Mouse (Mus musculus): ENCODE measurements at regions not wholly inside any gene's neighbourhood (a gene's known extent, or its start where the extent isn't known, plus 50 kb on each side); places are given as distances from the start of the nearest gene placed in this dataset.

DNA sequence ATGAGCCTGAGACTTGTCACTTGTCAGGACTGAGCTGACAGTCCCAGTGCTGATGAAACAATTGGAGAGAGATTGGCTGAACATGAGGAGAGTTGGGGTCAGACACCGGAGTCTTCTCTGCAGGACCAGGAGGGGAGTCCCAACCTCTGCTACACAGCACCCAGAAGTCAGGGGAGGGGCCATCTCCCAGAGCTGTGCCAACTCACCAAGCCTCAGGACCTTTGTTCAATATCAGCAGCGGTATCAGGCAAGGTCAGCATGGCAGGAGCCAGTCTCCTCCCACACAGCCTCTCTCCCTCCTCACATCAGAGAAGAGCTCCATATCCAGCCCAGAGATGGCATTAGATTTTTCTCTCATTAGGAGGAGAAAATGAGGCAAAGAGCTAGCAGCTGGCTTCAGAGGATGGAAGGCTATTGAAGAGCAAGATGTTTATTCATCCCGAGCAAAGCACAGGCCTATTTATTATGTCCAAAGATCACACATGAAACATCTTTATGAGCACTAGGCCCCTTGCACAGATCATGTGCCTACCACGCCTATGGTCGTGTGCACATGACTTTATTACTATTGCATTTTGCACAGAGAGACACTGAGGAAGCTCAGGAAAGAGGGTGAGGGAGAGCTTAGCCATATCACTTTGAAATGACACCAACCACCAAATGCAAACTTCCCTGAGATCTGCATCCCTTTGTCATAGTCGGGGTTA, 532.9 kb downstream of the Tshz3 start:
- no peak for ATAC-seq (replicated peaks; ENCODE audit: insufficient number of reproducible peaks, low FRiP score, low TSS enrichment)
- Histone ChIP-seq H3K4me1 (ENCODE audit: control insufficient read depth, insufficient read depth, low read length) (no peaks in the 10 kb centered on the region), H3K4me3 (ENCODE audit: low read depth, low read length) (no peak overlapping the region), H3K27ac (ENCODE audit: low read depth, low read length) (no peak overlapping the region), H3K36me3 (ENCODE audit: control insufficient read depth, insufficient read depth, low read length) (no peaks in the 10 kb centered on the region), H3K4me2 (no peak overlapping the region), H3K9me3 (replicated peaks; ENCODE audit: control insufficient read depth, low read length) (no peaks in the 10 kb centered on the region), H3K27me3 (ENCODE audit: control insufficient read depth, insufficient read depth, low read length) (no peaks in the 10 kb centered on the region), H3K9ac (ENCODE audit: low read depth, low read length) (no peak overlapping the region)
- WGBS (ENCODE audit: insufficient replicate concordance), result 67% methylated on average over 6 of the region's 6 CpGs

- 73% methylated on average over 6 of the region's 6 CpGs for WGBS (ENCODE audit: insufficient replicate concordance)
- Histone ChIP-seq H3K36me3 (ENCODE audit: control insufficient read depth, insufficient read depth, low read length) (no peaks in the 10 kb centered on the region), H3K9me3 (replicated peaks; ENCODE audit: control insufficient read depth, low read length) (no peaks in the 10 kb centered on the region), H3K4me1 (ENCODE audit: control insufficient read depth, insufficient read depth, low read length) (no peaks in the 10 kb centered on the region), H3K4me2 (no peak overlapping the region), H3K9ac (ENCODE audit: low read depth, low read length) (no peak overlapping the region), H3K27ac (ENCODE audit: low read depth, low read length) (no peak overlapping the region), H3K27me3 (ENCODE audit: control insufficient read depth, insufficient read depth, low read length) (no peaks in the 10 kb centered on the region), H3K4me3 (ENCODE audit: low read depth, low read length) (no peak overlapping the region)
- no peak for ATAC-seq (replicated peaks; ENCODE audit: insufficient number of reproducible peaks, low FRiP score, low TSS enrichment)
Observed at GRCm38 (mm10) chr7:37240832-37241231, 532.6 kb downstream of the Zfp536 start.

DNA sequence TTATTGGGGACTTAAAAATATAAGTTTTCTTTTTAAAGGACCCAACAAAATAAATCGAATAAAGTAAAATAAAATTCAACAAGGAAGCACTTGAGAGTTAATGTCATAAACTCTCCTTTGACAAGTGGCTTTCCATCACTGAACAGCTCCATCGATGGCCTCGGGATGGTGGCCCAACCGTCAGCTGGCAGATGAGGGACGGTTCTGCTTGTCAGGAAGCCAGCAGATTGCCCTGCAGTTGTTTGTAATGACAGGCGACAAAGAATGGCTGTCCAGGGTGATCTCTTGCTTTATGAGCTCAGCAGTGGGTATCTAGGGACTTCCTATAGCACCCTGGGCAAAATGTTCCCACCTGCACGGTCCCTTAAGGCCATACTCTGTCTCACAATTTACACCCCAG, 531.7 kb downstream of the Zfp536 start:
- 63% methylated on average over 7 of the region's 7 CpGs for WGBS (ENCODE audit: insufficient replicate concordance)
- H3K4me2 ChIP-seq, result no peak overlapping the region

GRCm38 (mm10) chr7:37242476-37242875, 531.0 kb downstream of the Zfp536 start:
- H3K36me3 ChIP-seq (ENCODE audit: control insufficient read depth, insufficient read depth, low read length), result no peaks in the 10 kb centered on the region
- H3K4me2 ChIP-seq, result no peak overlapping the region
- H3K27ac ChIP-seq (ENCODE audit: low read depth, low read length), result no peak overlapping the region
- no peaks in the 10 kb centered on the region for H3K27me3 ChIP-seq (ENCODE audit: control insufficient read depth, insufficient read depth, low read length)
- no peaks in the 10 kb centered on the region for H3K9me3 ChIP-seq (replicated peaks; ENCODE audit: control insufficient read depth, low read length)
- WGBS (ENCODE audit: insufficient replicate concordance), result 93% methylated on average over 8 of the region's 8 CpGs
- no peak overlapping the region for H3K4me3 ChIP-seq (ENCODE audit: low read depth, low read length)
- no peaks in the 10 kb centered on the region for H3K4me1 ChIP-seq (ENCODE audit: control insufficient read depth, insufficient read depth, low read length)
- no peak for ATAC-seq (replicated peaks; ENCODE audit: insufficient number of reproducible peaks, low FRiP score, low TSS enrichment)
- no peak overlapping the region for H3K9ac ChIP-seq (ENCODE audit: low read depth, low read length)

More for the DNA sequence above, 531.7 kb downstream of the Zfp536 start:
- Histone ChIP-seq H3K4me3 (ENCODE audit: low read depth, low read length) (no peak overlapping the region), H3K4me1 (ENCODE audit: control insufficient read depth, insufficient read depth, low read length) (no peaks in the 10 kb centered on the region), H3K27me3 (ENCODE audit: control insufficient read depth, insufficient read depth, low read length) (no peaks in the 10 kb centered on the region), H3K27ac (ENCODE audit: low read depth, low read length) (no peak overlapping the region), H3K9ac (ENCODE audit: low read depth, low read length) (no peak overlapping the region), H3K9me3 (replicated peaks; ENCODE audit: control insufficient read depth, low read length) (no peaks in the 10 kb centered on the region), H3K36me3 (ENCODE audit: control insufficient read depth, insufficient read depth, low read length) (no peaks in the 10 kb centered on the region)
- no peak for ATAC-seq (replicated peaks; ENCODE audit: insufficient number of reproducible peaks, low FRiP score, low TSS enrichment)

- H3K9ac ChIP-seq (ENCODE audit: low read depth, low read length), result no peak overlapping the region
- no peaks in the 10 kb centered on the region for H3K36me3 ChIP-seq (ENCODE audit: control insufficient read depth, insufficient read depth, low read length)
- H3K4me1 ChIP-seq (ENCODE audit: control insufficient read depth, insufficient read depth, low read length), result no peaks in the 10 kb centered on the region
- no peak overlapping the region for H3K27ac ChIP-seq (ENCODE audit: low read depth, low read length)
- no peak for ATAC-seq (replicated peaks; ENCODE audit: insufficient number of reproducible peaks, low FRiP score, low TSS enrichment)
- WGBS (ENCODE audit: insufficient replicate concordance), result 80% methylated on average over 4 of the region's 4 CpGs
- H3K4me3 ChIP-seq (ENCODE audit: low read depth, low read length), result no peak overlapping the region
- H3K9me3 ChIP-seq (replicated peaks; ENCODE audit: control insufficient read depth, low read length), result no peaks in the 10 kb centered on the region; the same call in 1 of the 2 replicates
- H3K27me3 ChIP-seq (ENCODE audit: control insufficient read depth, insufficient read depth, low read length), result no peaks in the 10 kb centered on the region
- H3K4me2 ChIP-seq, result no peak overlapping the region
Observed at GRCm38 (mm10) chr7:37246156-37246555, 527.3 kb downstream of the Zfp536 start.

DNA sequence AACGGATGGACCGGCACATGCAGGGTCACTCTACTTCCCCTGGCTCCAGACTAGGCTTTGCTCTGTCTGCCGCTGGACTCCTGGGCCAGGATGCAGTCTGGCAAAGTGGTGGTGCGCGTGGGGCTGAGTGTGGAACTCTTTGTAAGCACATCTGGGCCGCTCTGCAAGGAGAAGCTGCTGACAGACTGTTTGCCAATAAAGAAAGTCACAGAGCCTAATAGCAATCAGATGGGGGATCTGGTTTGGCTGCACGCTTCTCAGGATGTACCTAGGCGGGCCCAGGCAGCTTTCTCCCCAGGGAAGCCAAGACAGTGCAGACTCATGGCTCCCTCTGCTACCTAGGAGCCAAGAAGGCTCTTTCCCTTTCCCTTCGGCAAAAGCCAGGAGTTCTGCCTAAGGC, 519.0 kb downstream of the Zfp536 start:
- H3K4me1 ChIP-seq (ENCODE audit: control insufficient read depth, insufficient read depth, low read length), result no peaks in the 10 kb centered on the region
- no peaks in the 10 kb centered on the region for H3K36me3 ChIP-seq (ENCODE audit: control insufficient read depth, insufficient read depth, low read length)
- ATAC-seq (replicated peaks; ENCODE audit: insufficient number of reproducible peaks, low FRiP score, low TSS enrichment), result no peak
- no peak overlapping the region for H3K9ac ChIP-seq (ENCODE audit: low read depth, low read length)
- H3K27ac ChIP-seq (ENCODE audit: low read depth, low read length), result no peak overlapping the region
- no peak overlapping the region for H3K4me2 ChIP-seq
- 71% methylated on average over 9 of the region's 9 CpGs for WGBS (ENCODE audit: insufficient replicate concordance)
- H3K4me3 ChIP-seq (ENCODE audit: low read depth, low read length), result no peak overlapping the region
- H3K9me3 ChIP-seq (replicated peaks; ENCODE audit: control insufficient read depth, low read length), result peaks cover 3% of the 10 kb centered on the region
- no peaks in the 10 kb centered on the region for H3K27me3 ChIP-seq (ENCODE audit: control insufficient read depth, insufficient read depth, low read length)

DNA sequence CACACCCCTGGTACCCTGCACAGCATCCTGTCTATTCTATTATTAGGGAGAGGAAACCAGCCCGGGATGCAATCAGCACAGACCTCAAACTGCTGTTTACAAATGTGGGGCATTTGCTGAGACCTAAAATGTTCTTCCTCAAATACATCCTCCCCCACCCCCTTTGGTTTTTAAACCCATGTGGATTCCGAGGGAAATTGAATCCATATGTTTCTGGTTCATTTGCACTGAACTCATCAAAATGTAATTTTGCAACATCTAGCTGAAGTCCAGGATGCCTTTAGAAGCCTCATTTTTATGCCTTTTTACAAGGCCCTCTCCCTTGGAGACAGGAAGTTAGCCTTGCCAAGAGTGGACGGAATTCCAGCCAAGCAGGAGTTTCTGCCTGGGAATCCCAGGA, 517.6 kb downstream of the Zfp536 start:
- Histone ChIP-seq H3K27ac (ENCODE audit: low read depth, low read length) (no peak overlapping the region), H3K9ac (ENCODE audit: low read depth, low read length) (no peak overlapping the region), H3K9me3 (replicated peaks; ENCODE audit: control insufficient read depth, low read length) (peaks cover 3% of the 10 kb centered on the region), H3K4me2 (no peak overlapping the region), H3K36me3 (ENCODE audit: control insufficient read depth, insufficient read depth, low read length) (no peaks in the 10 kb centered on the region), H3K4me3 (ENCODE audit: low read depth, low read length) (no peak overlapping the region), H3K27me3 (ENCODE audit: control insufficient read depth, insufficient read depth, low read length) (no peaks in the 10 kb centered on the region), H3K4me1 (ENCODE audit: control insufficient read depth, insufficient read depth, low read length) (no peaks in the 10 kb centered on the region)
- 0 out of 2 replicates have a peak, but pooled peaks have one; percentile 26 for ATAC-seq (replicated peaks; ENCODE audit: insufficient number of reproducible peaks, low FRiP score, low TSS enrichment)
- 33% methylated on average over 3 of the region's 3 CpGs for WGBS (ENCODE audit: insufficient replicate concordance)

- no peaks in the 10 kb centered on the region for H3K27me3 ChIP-seq (ENCODE audit: control insufficient read depth, insufficient read depth, low read length)
- H3K27ac ChIP-seq (ENCODE audit: low read depth, low read length), result no peak overlapping the region
- ATAC-seq (replicated peaks; ENCODE audit: insufficient number of reproducible peaks, low FRiP score, low TSS enrichment), result no peak
- no peaks in the 10 kb centered on the region for H3K9me3 ChIP-seq (replicated peaks; ENCODE audit: control insufficient read depth, low read length)
- no peaks in the 10 kb centered on the region for H3K4me1 ChIP-seq (ENCODE audit: control insufficient read depth, insufficient read depth, low read length)
- 43% methylated on average over 6 of the region's 6 CpGs for WGBS (ENCODE audit: insufficient replicate concordance)
- no peak overlapping the region for H3K4me3 ChIP-seq (ENCODE audit: low read depth, low read length)
- H3K36me3 ChIP-seq (ENCODE audit: control insufficient read depth, insufficient read depth, low read length), result no peaks in the 10 kb centered on the region
- no peak overlapping the region for H3K9ac ChIP-seq (ENCODE audit: low read depth, low read length)
- no peak overlapping the region for H3K4me2 ChIP-seq
Observed at GRCm38 (mm10) chr7:37259293-37259692, 514.1 kb downstream of the Zfp536 start.

- no peaks in the 10 kb centered on the region for H3K9me3 ChIP-seq (replicated peaks; ENCODE audit: control insufficient read depth, low read length)
- 46% methylated on average over 3 of the region's 3 CpGs for whole genome bisulfite sequencing (ENCODE audit: insufficient replicate concordance)
- no peak for ATAC-seq (replicated peaks; ENCODE audit: insufficient number of reproducible peaks, low FRiP score, low TSS enrichment)
- no peak overlapping the region for H3K4me2 ChIP-seq
- no peaks in the 10 kb centered on the region for H3K4me1 ChIP-seq (ENCODE audit: control insufficient read depth, insufficient read depth, low read length)
- H3K27me3 ChIP-seq (ENCODE audit: control insufficient read depth, insufficient read depth, low read length), result no peaks in the 10 kb centered on the region
- H3K27ac ChIP-seq (ENCODE audit: low read depth, low read length), result no peak overlapping the region
- H3K4me3 ChIP-seq (ENCODE audit: low read depth, low read length), result no peak overlapping the region
- H3K9ac ChIP-seq (ENCODE audit: low read depth, low read length), result no peak overlapping the region
- no peaks in the 10 kb centered on the region for H3K36me3 ChIP-seq (ENCODE audit: control insufficient read depth, insufficient read depth, low read length)
Observed at GRCm38 (mm10) chr7:37262846-37263245, 510.6 kb downstream of the Zfp536 start.

Measured in heart, embryonic 11.5 days (tissue).